Mouse (Mus musculus) urinary bladder, adult 2 months (tissue): ENCODE data around the gene St5. TPM values are rescaled to one million over a fixed set of nuclear protein-coding genes. Genes with fewer than 3 reads are reported as not detected.

Source experiments
- DNase-seq: peaks from one replicate; pipeline ENCODE4 v3.0.0; 2022; ENCODE audit warnings: low spot score
- polyA plus RNA-seq: library from polyadenylated mRNA; depleted of rRNA; stranded (reverse); fragments of >200 nt; gene quantifications from 2 replicates; pipeline ENCODE4 v1.2.3, GENCODE M21; 2012

Gene St5
- polyA plus RNA-seq, 1 experiment: 40.5 TPM

- DNase-seq: no peak
Measured at GRCm38 (mm10) chr7:109609565-109610345, 93.7 kb downstream of the St5 start.

GRCm38 (mm10) chr7:109608831-109609230 is 94.6 kb downstream of the St5 start:
- DNase-seq: no peak

- no peak for DNase-seq
Measured at GRCm38 (mm10) chr7:109606994-109607610, 96.3 kb downstream of the St5 start.

GRCm38 (mm10) chr7:109602562-109602961 is 100.8 kb downstream of the St5 start:
- no peak for DNase-seq

GRCm38 (mm10) chr7:109602022-109602421 is 101.4 kb downstream of the St5 start:
- no peak for DNase-seq

DNA sequence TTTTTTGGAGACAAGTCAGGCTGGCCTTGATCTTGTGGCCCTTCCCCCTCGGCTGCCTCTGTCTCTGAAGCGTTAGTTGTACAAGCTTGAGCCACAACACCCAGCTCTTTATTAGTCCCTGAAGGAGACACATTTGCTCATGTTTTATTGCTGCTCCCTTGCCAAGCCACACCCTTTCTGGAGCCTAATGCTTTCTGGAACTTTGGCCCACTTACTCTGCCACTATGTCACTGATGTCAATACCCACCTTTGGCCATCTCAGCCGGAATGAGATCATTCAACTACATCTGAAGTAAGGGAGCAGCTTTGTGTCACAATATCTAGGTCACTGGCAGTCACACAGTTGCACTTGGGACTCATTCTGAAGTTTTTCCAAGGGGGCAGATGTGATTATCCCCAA is 102.7 kb downstream of the St5 start:
- DNase-seq: no peak

- no peak for DNase-seq
Measured at GRCm38 (mm10) chr7:109599998-109600397, 103.4 kb downstream of the St5 start.

DNA sequence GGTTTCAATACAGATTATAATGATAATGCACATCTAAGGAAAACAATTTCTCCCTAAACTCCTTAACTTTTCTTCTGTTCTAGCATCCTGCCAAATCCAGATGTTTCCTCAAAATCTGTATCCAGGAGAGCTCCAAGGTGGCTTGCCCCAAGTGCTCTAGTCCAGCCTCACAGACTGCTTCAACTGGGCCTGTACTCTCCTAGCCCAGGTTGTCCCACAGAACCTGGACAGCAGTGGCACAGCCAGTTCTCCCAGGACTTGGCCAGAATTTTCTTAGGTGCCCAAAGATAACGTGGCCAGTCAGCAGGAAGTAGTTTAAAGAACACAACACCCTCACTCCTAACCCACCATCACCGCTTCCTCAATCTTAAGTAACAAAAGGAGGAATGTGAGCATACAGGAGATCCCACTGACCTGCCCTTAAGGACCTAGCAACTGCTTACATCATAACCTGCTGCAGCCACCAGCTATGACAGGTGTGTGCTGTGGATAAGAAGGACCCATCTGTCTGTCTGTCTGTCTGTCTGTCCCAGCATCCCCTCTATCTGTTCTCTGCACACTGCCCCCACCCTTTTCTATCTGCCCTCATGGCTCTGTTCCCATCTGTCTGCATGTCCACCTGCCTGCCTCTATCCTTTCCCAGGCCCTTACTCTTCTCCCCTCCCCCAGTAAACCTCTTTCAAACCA is 108.4 kb downstream of the St5 start:
- DNase-seq: no peak

- no peak for DNase-seq
Measured at GRCm38 (mm10) chr7:109593992-109594391, 109.4 kb downstream of the St5 start.

GRCm38 (mm10) chr7:109592184-109592583 is 111.2 kb downstream of the St5 start:
- no peak for DNase-seq

DNA sequence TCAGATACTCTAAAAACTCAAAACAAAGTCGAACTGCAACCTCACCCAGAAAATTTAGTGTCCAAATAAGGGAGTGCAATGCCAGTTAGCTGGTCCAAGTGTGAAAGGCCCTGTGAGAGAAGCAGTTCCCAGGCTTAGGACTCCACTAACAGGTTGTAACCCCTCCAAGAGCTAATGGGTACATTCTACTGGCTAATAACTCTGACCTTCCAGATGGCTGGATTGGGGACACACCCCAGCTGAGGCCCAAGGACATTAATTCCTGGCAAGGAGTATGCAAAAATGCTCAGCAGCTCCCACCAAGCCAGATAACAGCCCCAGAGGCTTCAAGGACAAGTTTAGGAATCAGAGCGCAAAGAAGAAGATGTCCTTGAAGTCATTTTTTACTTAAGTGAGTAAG is 112.8 kb downstream of the St5 start:
- no peak for DNase-seq

DNA sequence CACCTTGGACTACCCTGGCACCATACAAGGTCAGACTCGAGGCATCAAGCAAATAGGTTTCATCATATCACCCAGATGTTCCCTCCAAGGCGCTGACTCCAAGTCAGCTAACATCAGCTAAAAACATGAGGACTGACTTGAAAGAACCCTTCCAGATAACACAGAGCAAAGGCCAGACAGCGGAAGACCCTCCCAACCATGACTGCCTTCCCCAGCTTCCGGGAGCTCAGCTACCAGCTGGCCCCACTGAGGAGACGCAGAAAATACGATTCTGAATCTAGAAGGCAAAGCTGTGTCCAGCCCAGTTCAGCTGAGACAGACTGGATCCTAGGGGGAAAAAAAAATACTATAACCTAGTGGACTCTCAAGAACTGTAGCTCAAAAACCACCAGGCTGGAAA is 114.4 kb downstream of the St5 start:
- DNase-seq: no peak

DNA sequence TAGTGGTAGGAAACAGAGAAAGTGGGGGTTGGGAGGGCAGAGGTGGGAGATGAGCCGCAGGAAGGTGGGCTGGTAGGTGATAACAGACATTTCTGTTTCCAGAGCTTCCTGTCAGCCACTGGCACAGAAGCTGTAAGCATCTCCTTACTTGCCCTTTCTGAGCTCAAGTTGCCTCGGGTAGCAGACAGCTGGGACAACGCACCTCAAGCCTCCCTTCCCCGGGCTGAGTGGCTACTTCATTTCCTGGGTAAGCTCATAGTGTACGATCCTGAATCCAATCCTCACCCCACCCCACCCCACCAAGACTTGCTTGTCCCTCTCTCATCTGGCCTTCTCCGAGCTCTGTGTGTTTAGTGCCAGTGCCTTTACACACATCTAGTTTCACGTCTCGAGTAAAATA is 115.3 kb downstream of the St5 start:
- no peak for DNase-seq

- DNase-seq: no peak
Measured at GRCm38 (mm10) chr7:109584467-109584866, 118.9 kb downstream of the St5 start.

DNA sequence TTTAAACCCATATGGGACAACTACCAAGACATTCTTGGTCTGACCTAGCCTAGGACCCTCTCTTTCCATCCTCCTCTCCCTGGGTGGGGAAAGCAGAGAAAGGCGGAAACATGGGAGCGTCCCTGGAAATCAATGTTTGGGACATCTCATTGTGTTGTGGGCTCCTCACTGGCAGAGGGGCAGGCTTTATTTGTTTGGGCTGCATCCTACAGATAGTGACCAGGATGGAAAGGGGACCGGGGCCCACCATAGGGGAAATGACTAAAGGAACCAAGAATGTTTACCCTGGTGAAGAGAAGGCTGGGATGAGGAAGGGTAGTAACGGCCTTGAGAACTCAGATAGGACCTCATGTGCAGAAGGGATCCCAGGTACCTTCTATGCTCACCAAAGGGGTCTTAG is 122.9 kb downstream of the St5 start:
- no peak for DNase-seq

- no peak for DNase-seq
Measured at GRCm38 (mm10) chr7:109579585-109580307, 123.7 kb downstream of the St5 start.

GRCm38 (mm10) chr7:109578880-109579584 is 124.4 kb downstream of the St5 start:
- DNase-seq: no peak

DNA sequence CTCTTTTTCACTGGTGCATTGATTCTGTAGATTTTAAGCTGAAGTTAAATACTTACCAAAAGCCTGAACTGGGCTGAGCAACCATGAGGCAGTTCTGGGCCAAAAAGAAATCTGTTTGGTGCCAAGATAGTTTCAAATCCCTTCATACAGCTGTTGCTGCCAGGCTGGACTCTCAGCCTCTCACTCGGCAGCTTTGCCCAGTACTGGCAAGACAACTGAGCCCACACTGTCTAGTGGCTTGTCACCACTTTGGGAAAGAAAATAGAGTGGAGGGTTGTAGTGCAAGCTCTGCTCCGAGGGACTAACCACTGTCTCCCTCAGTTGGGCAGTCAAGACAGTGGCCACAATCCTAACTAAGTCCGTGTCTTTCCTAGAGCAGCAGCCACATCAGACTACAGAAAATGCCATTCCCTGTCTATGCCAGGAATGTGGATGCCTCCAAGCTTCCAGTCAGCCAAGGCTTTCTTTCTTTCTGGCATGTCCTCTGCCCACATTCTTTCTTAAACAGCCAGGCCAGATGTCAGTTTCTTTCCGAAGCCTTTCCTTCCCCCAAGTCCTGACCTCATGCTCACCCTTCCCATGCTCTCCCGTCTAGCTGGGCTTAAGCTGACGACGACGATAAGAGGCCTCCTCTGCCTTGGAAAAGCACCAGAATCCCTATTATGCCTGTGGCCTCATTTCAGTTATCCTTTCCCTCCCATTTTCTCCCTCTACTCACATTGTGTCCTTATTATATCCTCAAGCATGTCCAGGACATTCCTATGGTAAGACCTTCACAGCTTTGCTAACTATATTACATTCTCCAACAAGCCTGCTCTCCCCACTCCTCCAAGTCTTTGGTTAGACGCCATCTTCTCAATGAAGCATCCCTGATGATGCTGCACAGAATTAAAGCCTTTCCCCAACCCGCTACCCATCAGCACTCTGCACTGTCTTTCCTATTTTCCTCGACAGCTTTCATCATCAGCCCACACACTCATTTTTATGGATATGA is 126.8 kb downstream of the St5 start:
- no peak for DNase-seq

GRCm38 (mm10) chr7:109574166-109574565 is 129.2 kb downstream of the St5 start:
- no peak for DNase-seq

- DNase-seq: no peak
Measured at GRCm38 (mm10) chr7:109568391-109568892, 135.0 kb downstream of the St5 start.
